Mouse (Mus musculus): Measurements from ENCODE around the gene Slc16a4. TPM values are rescaled to one million over a fixed set of nuclear protein-coding genes. Genes with fewer than 3 reads are reported as not detected.

Gene Slc16a4
- total RNA-seq, 1 experiment, result 0.85 TPM

- peaks cover 24% of the 10 kb centered on the region for H3K36me3 ChIP-seq (ENCODE audit: control insufficient read depth, insufficient read depth, low read length, poor library complexity, severe bottlenecking)
- H3K4me3 ChIP-seq (ENCODE audit: insufficient read depth in 1 of 2, low read depth in 1 of 2, low read length in 2 of 2, poor library complexity in 1 of 2, severe bottlenecking in 1 of 2), result peak within 1 kb of the TSS; percentile 98 to 99
- in situ Hi-C loops (cut with MboI; ENCODE audit: low sequenced_read_pairs in 2 of 2, unreplicated experiment in 2 of 2), result no loop called here
- peak within 1 kb of the TSS; percentile 96 for H3K27ac ChIP-seq (ENCODE audit: insufficient read depth, low read depth, low read length, poor library complexity, severe bottlenecking)
- H3K4me1 ChIP-seq (ENCODE audit: control insufficient read depth in 2 of 2, insufficient read depth in 2 of 2, low read length in 2 of 2, poor library complexity in 1 of 2), result peaks cover 8 to 12% of the 10 kb centered on the region in 2 experiments
- peak; percentile 98 for TF ChIP-seq CHD2 (IDR thresholded peaks at IDR 0.05; ENCODE audit: low read depth, low read length)
- no peak for TF ChIP-seq MAFK (IDR thresholded peaks at IDR 0.05; ENCODE audit: insufficient read depth, low read depth, low read length)
- peak within 1 kb of the TSS; percentile 99 for H3K9ac ChIP-seq (ENCODE audit: insufficient read depth, low read depth, low read length, poor library complexity, severe bottlenecking)
- DNase-seq (ENCODE audit: low read depth, low spot score), result peak; percentile 99
- no peaks in the 10 kb centered on the region for H3K9me3 ChIP-seq (ENCODE audit: control insufficient read depth, insufficient read depth, low read depth, low read length)
Observed at GRCm38 (mm10) chr3:107333381-107334201, 42.6 kb downstream of the Slc16a4 start, which contains the start of gene Rbm15. Rbm15 (minus strand) TSS chr3:107333673.

- Histone ChIP-seq H3K9me3 (ENCODE audit: control insufficient read depth, insufficient read depth, low read depth, low read length) (no peaks in the 10 kb centered on the region), H3K36me3 (ENCODE audit: control insufficient read depth, insufficient read depth, low read length, poor library complexity, severe bottlenecking) (peaks cover 24% of the 10 kb centered on the region), H3K27ac (ENCODE audit: insufficient read depth, low read depth, low read length, poor library complexity, severe bottlenecking) (peak overlapping the region; percentile 96), H3K4me3 (ENCODE audit: insufficient read depth in 1 of 2, low read depth in 1 of 2, low read length in 2 of 2, poor library complexity in 1 of 2, severe bottlenecking in 1 of 2) (peak overlapping the region; percentile 89 to 99), H3K4me1 (ENCODE audit: control insufficient read depth in 2 of 2, insufficient read depth in 2 of 2, low read length in 2 of 2, poor library complexity in 1 of 2) (peaks cover 2 to 12% of the 10 kb centered on the region in 2 experiments), H3K9ac (ENCODE audit: insufficient read depth, low read depth, low read length, poor library complexity, severe bottlenecking) (peak overlapping the region; percentile 99)
- TF ChIP-seq MAFK (IDR thresholded peaks at IDR 0.05; ENCODE audit: insufficient read depth, low read depth, low read length) (no peak), HCFC1 (IDR thresholded peaks at IDR 0.05; ENCODE audit: borderline replicate concordance, insufficient read depth, low read length) (no peak), ZNF384 (IDR thresholded peaks at IDR 0.05; ENCODE audit: low read depth, low read length) (no peak), CHD2 (IDR thresholded peaks at IDR 0.05; ENCODE audit: low read depth, low read length) (no peak), ZC3H11A (IDR thresholded peaks at IDR 0.05; ENCODE audit: borderline replicate concordance, low read depth, low read length) (no peak)
- in situ Hi-C loops (cut with MboI; ENCODE audit: low sequenced_read_pairs in 2 of 2, unreplicated experiment in 2 of 2), result no loop called here
- no peak for DNase-seq (ENCODE audit: low read depth, low spot score)
Observed at GRCm38 (mm10) chr3:107334202-107334934, 43.3 kb downstream of the Slc16a4 start.

DNA sequence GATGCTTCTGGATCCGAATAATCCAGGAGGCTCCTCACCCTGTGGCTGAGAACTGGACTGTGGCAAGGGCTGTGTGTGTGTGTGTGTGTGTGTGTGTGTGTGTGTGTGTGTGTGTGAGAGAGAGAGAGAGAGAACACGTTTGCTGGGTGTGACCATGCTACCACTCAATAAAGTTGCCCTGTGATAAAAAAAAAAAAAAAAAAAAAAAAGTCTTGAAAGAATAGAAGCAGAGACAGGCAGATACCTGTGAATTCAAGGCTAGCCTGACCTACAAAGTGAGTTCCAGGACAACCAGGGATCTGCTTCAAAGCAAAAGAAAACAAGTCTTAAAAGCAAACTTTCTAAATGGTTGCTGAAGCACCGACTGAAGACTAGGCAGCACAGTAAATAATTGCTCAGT is 52.9 kb downstream of the Slc16a4 start:
- H3K36me3 ChIP-seq (ENCODE audit: control insufficient read depth, insufficient read depth, low read length, poor library complexity, severe bottlenecking), result no peaks in the 10 kb centered on the region
- TF ChIP-seq ZC3H11A (IDR thresholded peaks at IDR 0.05; ENCODE audit: borderline replicate concordance, low read depth, low read length), result no peak
- no peak for TF ChIP-seq CHD2 (IDR thresholded peaks at IDR 0.05; ENCODE audit: low read depth, low read length)
- peak; percentile 96 for TF ChIP-seq ZNF384 (IDR thresholded peaks at IDR 0.05; ENCODE audit: low read depth, low read length)
- TF ChIP-seq MAFK (IDR thresholded peaks at IDR 0.05; ENCODE audit: insufficient read depth, low read depth, low read length), result no peak
- peaks cover 0 to 9% of the 10 kb centered on the region in 2 experiments; a peak in 1 of 4 replicates for H3K4me1 ChIP-seq (ENCODE audit: control insufficient read depth in 2 of 2, insufficient read depth in 2 of 2, low read length in 2 of 2, poor library complexity in 1 of 2)
- no peak overlapping the region for H3K9ac ChIP-seq (ENCODE audit: insufficient read depth, low read depth, low read length, poor library complexity, severe bottlenecking)
- no peak overlapping the region for H3K27ac ChIP-seq (ENCODE audit: insufficient read depth, low read depth, low read length, poor library complexity, severe bottlenecking)
- no peak overlapping the region for H3K4me3 ChIP-seq (ENCODE audit: insufficient read depth in 1 of 2, low read depth in 1 of 2, low read length in 2 of 2, poor library complexity in 1 of 2, severe bottlenecking in 1 of 2)
- H3K9me3 ChIP-seq (ENCODE audit: control insufficient read depth, insufficient read depth, low read depth, low read length), result no peaks in the 10 kb centered on the region
- in situ Hi-C loops (cut with MboI; ENCODE audit: low sequenced_read_pairs in 2 of 2, unreplicated experiment in 2 of 2), result no loop called here
- DNase-seq (ENCODE audit: low read depth, low spot score), result no peak

- TF ChIP-seq ZC3H11A (IDR thresholded peaks at IDR 0.05; ENCODE audit: borderline replicate concordance, low read depth, low read length) (no peak), CHD2 (IDR thresholded peaks at IDR 0.05; ENCODE audit: low read depth, low read length) (no peak), MAFK (IDR thresholded peaks at IDR 0.05; ENCODE audit: insufficient read depth, low read depth, low read length) (no peak), HCFC1 (IDR thresholded peaks at IDR 0.05; ENCODE audit: borderline replicate concordance, insufficient read depth, low read length) (no peak), ZNF384 (IDR thresholded peaks at IDR 0.05; ENCODE audit: low read depth, low read length) (no peak)
- Histone ChIP-seq H3K9ac (ENCODE audit: insufficient read depth, low read depth, low read length, poor library complexity, severe bottlenecking) (no peak overlapping the region), H3K27ac (ENCODE audit: insufficient read depth, low read depth, low read length, poor library complexity, severe bottlenecking) (no peak overlapping the region), H3K9me3 (ENCODE audit: control insufficient read depth, insufficient read depth, low read depth, low read length) (no peaks in the 10 kb centered on the region), H3K4me3 (ENCODE audit: insufficient read depth in 1 of 2, low read depth in 1 of 2, low read length in 2 of 2, poor library complexity in 1 of 2, severe bottlenecking in 1 of 2) (no peak overlapping the region), H3K36me3 (ENCODE audit: control insufficient read depth, insufficient read depth, low read length, poor library complexity, severe bottlenecking) (no peaks in the 10 kb centered on the region), H3K4me1 (ENCODE audit: control insufficient read depth in 2 of 2, insufficient read depth in 2 of 2, low read length in 2 of 2, poor library complexity in 1 of 2) (peaks cover 0 to 9% of the 10 kb centered on the region in 2 experiments; a peak in 1 of 4 replicates)
- DNase-seq (ENCODE audit: low read depth, low spot score), result no peak
- in situ Hi-C loops (cut with MboI; ENCODE audit: low sequenced_read_pairs in 2 of 2, unreplicated experiment in 2 of 2), result no loop called here
Observed at GRCm38 (mm10) chr3:107345033-107345725, 54.1 kb downstream of the Slc16a4 start.
